ENCODE assay signal across 7 mouse cellular contexts in genomic region chr9:123928759-123929246, GRCm38 (mm10). TPM values are rescaled to one million over a fixed set of nuclear protein-coding genes. Genes with fewer than 3 reads are reported as not detected.
A peak's percentile ranks its signal among the peaks of the same experiment; 100 is the strongest.
DNase-seq lines count a peak whose midpoint lies in the region; ATAC-seq and TF ChIP-seq lines count a peak whose summit lies in the region.

No protein-coding gene starts in this region.

- no peaks in the 10 kb centered on the region for H3K36me3 ChIP-seq in CH12.LX (replicated peaks in 1 of 2; ENCODE audit: control insufficient read depth in 1 of 2, insufficient read depth in 1 of 2, low read length in 1 of 2)

- H3K79me2 ChIP-seq in CH12.LX (replicated peaks; ENCODE audit: control insufficient read depth, extremely low read depth, insufficient read depth, poor library complexity, severe bottlenecking), result no peaks in the 10 kb centered on the region

- TF ChIP-seq RAD21 in CH12.LX (IDR thresholded peaks at IDR 0.05; ENCODE audit: low read depth, low read length), result peak; percentile 78

- TF ChIP-seq EP300 in CH12.LX (IDR thresholded peaks at IDR 0.05; ENCODE audit: low read length), result peak; percentile 30; the same call in 1 of the 2 replicates

- peak; percentile 19 to 73; a peak in 2 of 4 replicates for TF ChIP-seq CTCF in CH12.LX (conservative IDR thresholded peaks at IDR 0.05 in 1 of 2, IDR thresholded peaks at IDR 0.05 in 1 of 2; ENCODE audit: low read depth in 2 of 2, low read length in 2 of 2)

- H3K4me1 ChIP-seq in CH12.LX (ENCODE audit: control insufficient read depth in 1 of 2, insufficient read depth in 2 of 2), result peaks cover 30 to 52% of the 10 kb centered on the region in 2 experiments

- peak; percentile 21 for ATAC-seq in megakaryocyte progenitor cell, adult 5-6 weeks (replicated peaks; ENCODE audit: poor library complexity)

- peak overlapping the region; percentile 12 to 55 (median 46) for H3K4me3 ChIP-seq in CH12.LX (replicated peaks in 1 of 3; ENCODE audit: low read depth in 2 of 3, low read length in 2 of 3, poor library complexity in 1 of 3)

- H3K9me3 ChIP-seq in CH12.LX (replicated peaks; ENCODE audit: low read length), result no peaks in the 10 kb centered on the region

- H3K9ac ChIP-seq in CH12.LX (ENCODE audit: insufficient read depth, low read depth), result peak overlapping the region; percentile 87

- H3K27ac ChIP-seq in CH12.LX (ENCODE audit: insufficient read depth, low read depth), result peak overlapping the region; percentile 99

- in situ Hi-C loops in CH12.LX (cut with MboI; ENCODE audit: low pct_ligation_motif_present, low pct_unique_long_range_greater_than_20kb, low sequenced_read_pairs), result no loop called here

- peak overlapping the region; percentile 84 for H3K4me2 ChIP-seq in CH12.LX (ENCODE audit: insufficient read depth, low read depth, poor library complexity, severe bottlenecking)

- DNase-seq in CH12.LX (ENCODE audit: extremely low read depth), result peak; percentile 91
- peak; percentile 39 for DNase-seq in brain, adult 2 months (ENCODE audit: low read depth, low spot score)
- peak; percentile 44 to 52 for DNase-seq in heart, postnatal 10 days
- DNase-seq in thymus, postnatal 4 days, result peak; percentile 69
- DNase-seq in cerebellum, adult 11-12 months, result no peak
- DNase-seq in layer of hippocampus, postnatal 36 days, result no peak

- TF ChIP-seq POLR2A in CH12.LX (IDR thresholded peaks at IDR 0.05; ENCODE audit: low read depth, low read length), result peak; percentile 55

- intact Hi-C loops in heart, postnatal 10 days (cut with DNase I), result no loop called here

- dilution Hi-C loops in CH12.LX (cut with MboI; ENCODE audit: extremely low pct_ligation_motif_present, extremely low pct_unique_long_range_greater_than_20kb, low sequenced_read_pairs), result no loop called here

- no peaks in the 10 kb centered on the region for H3K27me3 ChIP-seq in CH12.LX (replicated peaks)

TF ChIP-seq in CH12.LX, 34 proteins besides CTCF, POLR2A, EP300 and RAD21:
- peak; percentile 68 for TF ChIP-seq ETS1 (conservative IDR thresholded peaks at IDR 0.05; ENCODE audit: low read depth, low read length)
- 0 out of 2 replicates have a peak, but pooled peaks have one; percentile 27 for TF ChIP-seq SIN3A (IDR thresholded peaks at IDR 0.05; ENCODE audit: low read length)
- peak; percentile 75 for TF ChIP-seq SMC3 (IDR thresholded peaks at IDR 0.05; ENCODE audit: low read depth, low read length)
- 0 out of 2 replicates have a peak, but pooled peaks have one; percentile 31 for TF ChIP-seq E2F4 (IDR thresholded peaks at IDR 0.05; ENCODE audit: insufficient replicate concordance, low read depth, low read length)
- TF ChIP-seq KAT2A (IDR thresholded peaks at IDR 0.05; ENCODE audit: insufficient replicate concordance, low read length), result 0 out of 2 replicates have a peak, but pooled peaks have one; percentile 36
- TF ChIP-seq MAFK (IDR thresholded peaks at IDR 0.05; ENCODE audit: insufficient replicate concordance, low read length), result no peak; the same call in 1 of the 2 replicates
- 0 out of 2 replicates have a peak, but pooled peaks have one; percentile 50 for TF ChIP-seq MYC (IDR thresholded peaks at IDR 0.05; ENCODE audit: low read depth, low read length)
- no peak for TF ChIP-seq NRF1 (IDR thresholded peaks at IDR 0.05; ENCODE audit: low read depth, low read length)
- TF ChIP-seq IRF4 (IDR thresholded peaks at IDR 0.05; ENCODE audit: low read depth, low read length), result peak; percentile 75
- peak; percentile 59; the same call in 1 of the 2 replicates for TF ChIP-seq NELFE (IDR thresholded peaks at IDR 0.05; ENCODE audit: low read depth, low read length)
- peak; percentile 75 for TF ChIP-seq MEF2A (IDR thresholded peaks at IDR 0.05; ENCODE audit: borderline replicate concordance, low read depth, low read length)
- TF ChIP-seq PAX5 (IDR thresholded peaks at IDR 0.05; ENCODE audit: low read length), result no peak
- TF ChIP-seq CHD1 (IDR thresholded peaks at IDR 0.05; ENCODE audit: low read depth, low read length), result peak; percentile 75; the same call in 1 of the 2 replicates
- TF ChIP-seq MAX (IDR thresholded peaks at IDR 0.05; ENCODE audit: low read length), result peak; percentile 15; the same call in 1 of the 2 replicates
- no peak for TF ChIP-seq ZNF384 (IDR thresholded peaks at IDR 0.05; ENCODE audit: low read depth, low read length)
- TF ChIP-seq TCF12 (IDR thresholded peaks at IDR 0.05; ENCODE audit: low read depth, low read length), result peak; percentile 22
- 0 out of 2 replicates have a peak, but pooled peaks have one; percentile 60 for TF ChIP-seq RCOR1 (conservative IDR thresholded peaks at IDR 0.05; ENCODE audit: low read depth, low read length)
- TF ChIP-seq ZC3H11A (IDR thresholded peaks at IDR 0.05; ENCODE audit: low read depth, low read length), result peak; percentile 47; the same call in 1 of the 2 replicates
- TF ChIP-seq JUN (IDR thresholded peaks at IDR 0.05; ENCODE audit: insufficient read depth, low read depth, low read length), result no peak; the same call in 1 of the 2 replicates
- TF ChIP-seq ELF1 (IDR thresholded peaks at IDR 0.05; ENCODE audit: low read depth, low read length), result peak; percentile 77
- TF ChIP-seq HCFC1 (IDR thresholded peaks at IDR 0.05; ENCODE audit: low read depth, low read length), result no peak; the same call in none of the 2 replicates
- TF ChIP-seq GABPA (IDR thresholded peaks at IDR 0.05; ENCODE audit: insufficient replicate concordance, low read depth, low read length), result no peak; the same call in 1 of the 2 replicates
- TF ChIP-seq TBP (conservative IDR thresholded peaks at IDR 0.05; ENCODE audit: low read depth, low read length), result peak; percentile 70
TF ChIP-seq in CH12.LX: peak in this region for 16.

RNA-seq across cellular contexts. Expression of gene Ccr1, which starts 39.7 kb away (rescaled TPM):
- total RNA-seq in CH12.LX (2012; rRNA removed) (1.6 TPM in 2 replicates), CH12.LX (2014; rRNA removed) (4.9 and 5.8 TPM in 2 replicates)
- 1.2 and 1.6 TPM in 2 replicates for polyA plus RNA-seq in CH12.LX (2012; ENCODE audit: insufficient read length, low read depth)
- 1 to 10 TPM; 1.3 to 1.7 TPM for total RNA-seq in heart, postnatal 10 days (2021)
- 4.5 and 5.1 TPM in 2 replicates for total RNA-seq in megakaryocyte progenitor cell, adult 5-6 weeks (2015)
- 3.1 and 3.6 TPM in 2 replicates for total RNA-seq in megakaryocyte progenitor cell, adult 5-6 weeks (2017)
- total RNA-seq in layer of hippocampus, postnatal 36 days (2021), result under 1 TPM; 0.18 to 0.22 TPM

RNA-seq across cellular contexts. Expression of gene Ccr1l1, which starts 49.4 kb away (rescaled TPM):
- total RNA-seq in CH12.LX (2012; rRNA removed), result 0.08 and 0.25 TPM in 2 replicates
- total RNA-seq in CH12.LX (2014; rRNA removed), result not detected in 2 replicates
- polyA plus RNA-seq in CH12.LX (2012; ENCODE audit: insufficient read length, low read depth), result not detected in 2 replicates
- not detected for total RNA-seq in heart, postnatal 10 days (2021)
- 0.24 TPM in 1 of 2 replicates, not detected in the other for total RNA-seq in megakaryocyte progenitor cell, adult 5-6 weeks (2015)
- not detected in 2 replicates for total RNA-seq in megakaryocyte progenitor cell, adult 5-6 weeks (2017)
- not detected for total RNA-seq in layer of hippocampus, postnatal 36 days (2021)

Comparison
In these comparisons a context has a peak if more than half of its experiments do, and no peak if none do; other contexts are left out.
1. DNase-seq: peak in CH12.LX (single experiment), brain, adult 2 months (single experiment), heart, postnatal 10 days (2 of 2) and thymus, postnatal 4 days (single experiment); none in cerebellum, adult 11-12 months (single experiment) and layer of hippocampus, postnatal 36 days (0 of 2).